Mouse (Mus musculus) CD4-positive, CD25-positive, alpha-beta regulatory T cell, adult 2 months (primary cell): Measurements from ENCODE around the gene Wdr43.

Experiments used
- DNase-seq: peaks from one replicate; pipeline ENCODE4 v3.0.0-alpha.2; 2012; ENCODE audit warnings: low read depth, low spot score

Wdr43 gene

DNA sequence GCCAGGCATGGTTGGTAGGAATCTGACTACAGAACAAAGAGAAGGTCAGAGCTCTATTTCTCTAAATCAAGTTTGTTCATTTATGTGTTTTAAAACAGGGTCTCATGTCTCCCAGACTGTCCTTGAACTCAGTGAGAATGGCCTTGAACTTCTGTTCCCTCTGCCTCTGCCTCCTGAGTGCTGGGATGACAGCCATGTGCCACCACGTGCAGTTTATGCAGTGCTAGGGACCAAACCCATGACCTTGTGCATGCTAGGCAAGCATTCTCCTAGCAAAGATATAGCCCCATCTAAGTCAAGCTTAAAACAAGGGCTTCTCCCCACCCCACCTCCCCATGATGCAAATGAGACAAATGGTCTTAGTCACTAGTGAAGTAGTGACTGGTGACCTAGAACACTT lies 89.4 kb downstream of the Wdr43 start:
- no peak for DNase-seq

DNA sequence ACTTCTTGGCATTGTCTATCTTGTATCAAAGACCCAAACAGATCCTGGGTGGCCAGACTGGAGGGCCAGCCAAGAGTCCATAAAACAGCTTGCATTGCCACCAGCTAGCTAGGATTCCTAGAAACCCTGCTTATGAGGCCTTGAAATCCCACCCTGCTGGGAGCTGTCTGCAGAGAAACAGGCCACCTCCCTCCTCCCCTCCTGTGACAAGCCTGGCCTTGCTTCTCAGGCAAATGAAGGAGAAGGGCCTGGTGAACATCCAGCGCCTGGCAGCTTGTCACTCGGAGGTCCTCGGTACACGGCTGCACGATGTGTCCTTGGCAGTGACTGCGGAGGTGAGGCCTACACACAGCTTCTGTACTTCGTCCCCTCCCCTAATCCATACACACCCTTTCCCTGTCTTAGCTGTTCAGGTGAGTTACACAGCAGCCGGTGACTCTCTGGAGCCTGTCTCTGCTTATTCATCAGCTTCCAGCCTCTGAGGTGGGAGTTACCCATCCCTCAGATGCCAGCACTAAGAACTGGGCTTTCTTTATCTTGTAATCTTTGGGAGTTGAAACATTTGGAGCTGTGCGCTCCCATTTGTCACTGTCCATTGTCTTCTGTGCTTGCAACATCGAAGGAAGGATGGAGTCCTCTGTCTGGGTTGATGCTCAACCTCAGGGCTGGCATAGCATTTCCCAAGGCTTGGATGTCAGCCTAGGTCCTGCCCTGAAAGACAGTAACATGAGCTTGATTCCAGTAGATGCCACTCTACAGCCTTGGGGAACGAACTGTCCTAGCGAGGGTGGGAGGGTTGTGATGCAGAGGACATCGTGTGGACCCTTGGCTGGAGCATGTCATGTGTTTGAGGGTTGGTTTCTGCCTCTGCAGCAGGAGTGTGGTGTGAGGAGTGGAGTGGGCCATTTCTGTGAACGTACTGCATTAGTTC lies 90.1 kb downstream of the Wdr43 start:
- DNase-seq = no peak

DNA sequence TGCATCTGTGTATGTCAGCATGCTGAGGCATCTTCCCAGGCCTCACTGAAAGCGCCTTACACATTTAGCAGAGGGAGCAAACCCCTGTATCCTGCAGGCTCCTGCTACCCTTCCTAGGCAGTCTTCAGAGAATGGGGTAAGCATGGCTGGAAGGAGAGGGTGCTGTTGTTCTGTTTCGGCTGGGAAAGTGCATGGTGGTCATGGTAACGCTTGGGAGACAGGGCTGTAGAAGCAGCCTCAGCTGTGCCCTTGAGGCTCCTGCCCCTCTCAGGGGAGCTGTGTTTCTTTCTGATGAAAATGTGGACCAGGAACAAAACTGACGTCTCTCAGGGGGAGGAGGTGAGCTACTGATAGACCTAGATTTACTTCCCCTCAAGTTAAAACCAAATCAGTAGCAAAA lies 92.0 kb downstream of the Wdr43 start:
- no peak for DNase-seq
